Mouse (Mus musculus): ENCODE measurements around the gene Lin9. TPM values are rescaled to one million over a fixed set of nuclear protein-coding genes. Genes with fewer than 3 reads are reported as not detected.

Lin9 gene
- total and polyA plus RNA-seq, 3 experiments: 10.2 to 11.1 TPM; not detected in 1

DNA sequence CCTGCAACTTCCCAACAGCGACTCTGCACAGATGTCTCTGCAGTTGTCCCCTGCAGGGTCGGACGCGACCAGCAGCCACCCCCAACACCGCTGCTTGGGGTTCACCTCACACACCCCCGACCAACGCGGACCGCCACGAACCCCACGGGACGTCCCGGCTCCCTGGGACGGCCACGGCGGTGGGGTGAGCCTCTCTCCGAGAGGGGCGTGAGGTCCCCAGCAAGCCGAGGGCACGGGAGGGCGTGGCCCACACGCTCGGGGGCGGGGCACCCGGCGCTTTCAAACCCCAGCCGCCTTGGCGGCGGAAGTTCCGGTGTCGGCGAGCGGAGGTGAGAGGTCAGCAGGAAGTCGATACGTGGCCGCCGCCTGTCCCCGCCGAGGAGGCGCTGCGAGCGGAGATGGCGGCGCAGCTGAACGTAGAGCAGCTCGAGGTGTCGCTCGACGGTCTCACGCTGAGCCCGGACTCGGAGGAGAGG, 84.8 kb downstream of the Lin9 start, which contains the start of gene Acbd3:
TSS of gene Acbd3 (plus strand) at position 340 of the 476 bp plus-strand sequence.
- Histone ChIP-seq H3K4me3 (ENCODE audit: control insufficient read depth in 1 of 2, insufficient read depth in 1 of 2, low read depth in 2 of 2, low read length in 2 of 2) (peak within 1 kb of the TSS; percentile 82 to 86), H3K36me3 (ENCODE audit: control insufficient read depth in 1 of 2, insufficient read depth in 2 of 2, low read length in 2 of 2) (peaks cover 0 to 52% of the 10 kb centered on the region in 2 experiments; a peak in 2 of 4 replicates), H3K27me3 (ENCODE audit: control insufficient read depth in 1 of 2, insufficient read depth in 2 of 2, low read length in 2 of 2) (no peaks in the 10 kb centered on the region), H3K9ac (ENCODE audit: control insufficient read depth, low read depth, low read length, poor library complexity, severe bottlenecking) (peak within 1 kb of the TSS; percentile 86), H3K79me2 (ENCODE audit: control insufficient read depth, insufficient read depth, low read length, poor library complexity) (peaks cover 40% of the 10 kb centered on the region), H3K27ac (ENCODE audit: control insufficient read depth, low read depth, low read length) (peak within 1 kb of the TSS; percentile 58), H3K4me1 (ENCODE audit: control insufficient read depth in 1 of 2, insufficient read depth in 2 of 2, low read length in 2 of 2) (peaks cover 29 to 45% of the 10 kb centered on the region in 2 experiments), H3K9me3 (replicated peaks; ENCODE audit: insufficient read depth, low read length) (no peaks in the 10 kb centered on the region)
- DNase-seq (ENCODE audit: low read depth, low spot score): peak; percentile 94
- TF ChIP-seq CHD1 (IDR thresholded peaks at IDR 0.05; ENCODE audit: low read depth, low read length) (no peak), POLR2AphosphoS5 (IDR thresholded peaks at IDR 0.05; ENCODE audit: borderline replicate concordance, low read depth, low read length) (no peak), KAT2A (conservative IDR thresholded peaks at IDR 0.05; ENCODE audit: low read depth, low read length) (no peak; the same call in 1 of the 2 replicates), ELF1 (IDR thresholded peaks at IDR 0.05; ENCODE audit: low read depth, low read length) (peak; percentile 87), NELFE (IDR thresholded peaks at IDR 0.05; ENCODE audit: low read depth, low read length) (peak; percentile 82), MXI1 (IDR thresholded peaks at IDR 0.05; ENCODE audit: low read depth, low read length) (peak; percentile 56), MEF2A (IDR thresholded peaks at IDR 0.05; ENCODE audit: extremely low read depth, insufficient replicate concordance, low read depth, low read length, poor library complexity, severe bottlenecking) (no peak), MAZ (IDR thresholded peaks at IDR 0.05; ENCODE audit: low read depth, low read length) (no peak; the same call in 1 of the 2 replicates), MYC (IDR thresholded peaks at IDR 0.05; ENCODE audit: low read depth, low read length) (no peak), ZC3H11A (IDR thresholded peaks at IDR 0.05; ENCODE audit: low read depth, low read length) (no peak), RCOR1 (IDR thresholded peaks at IDR 0.05; ENCODE audit: low read depth, low read length) (no peak), BHLHE40 (IDR thresholded peaks at IDR 0.05; ENCODE audit: borderline replicate concordance, low read depth, low read length) (no peak), TCF12 (IDR thresholded peaks at IDR 0.05; ENCODE audit: low read depth, low read length) (peak; percentile 33; the same call in 1 of the 2 replicates), ZMIZ1 (IDR thresholded peaks at IDR 0.05; ENCODE audit: low read depth, low read length) (peak; percentile 83), TAL1 (IDR thresholded peaks at IDR 0.05; ENCODE audit: low read length) (no peak), HCFC1 (IDR thresholded peaks at IDR 0.05; ENCODE audit: low read depth, low read length) (peak; percentile 89), CTCF (IDR thresholded peaks at IDR 0.05 in 2 of 3, conservative IDR thresholded peaks at IDR 0.05 in 1 of 3; ENCODE audit: control insufficient read depth in 1 of 3, insufficient read depth in 1 of 3, low read depth in 2 of 3, low read length in 3 of 3, poor library complexity in 1 of 3, severe bottlenecking in 1 of 3) (0 out of 6 replicates have a peak, but pooled peaks of 1 of the 3 experiments have one; percentile 12), JUND (IDR thresholded peaks at IDR 0.05; ENCODE audit: low read depth, low read length) (no peak), GATA1 (IDR thresholded peaks at IDR 0.05; ENCODE audit: low read depth, low read length) (no peak), RAD21 (IDR thresholded peaks at IDR 0.05; ENCODE audit: low read depth, low read length) (no peak), NRF1 (IDR thresholded peaks at IDR 0.05; ENCODE audit: insufficient read depth, low read depth, low read length, poor library complexity, severe bottlenecking) (0 out of 2 replicates have a peak, but pooled peaks have one; percentile 8), TBP (IDR thresholded peaks at IDR 0.05; ENCODE audit: low read depth, low read length) (0 out of 2 replicates have a peak, but pooled peaks have one; percentile 14), ZNF384 (IDR thresholded peaks at IDR 0.05; ENCODE audit: low read depth, low read length) (no peak), MAFK (IDR thresholded peaks at IDR 0.05; ENCODE audit: borderline replicate concordance, low read depth, low read length) (no peak), SMC3 (IDR thresholded peaks at IDR 0.05; ENCODE audit: low read depth, low read length) (no peak), POLR2A (IDR thresholded peaks at IDR 0.05; ENCODE audit: control insufficient read depth in 1 of 2, insufficient read depth in 1 of 2, low read depth in 1 of 2, low read length in 2 of 2, poor library complexity in 1 of 2) (peak; percentile 83 to 85), CHD2 (IDR thresholded peaks at IDR 0.05; ENCODE audit: low read length) (no peak), SIN3A (IDR thresholded peaks at IDR 0.05; ENCODE audit: low read length) (peak; percentile 74), MAX (IDR thresholded peaks at IDR 0.05; ENCODE audit: low read length) (peak; percentile 4; the same call in 1 of the 2 replicates), ETS1 (IDR thresholded peaks at IDR 0.05; ENCODE audit: low read depth, low read length) (0 out of 2 replicates have a peak, but pooled peaks have one; percentile 6), EP300 (IDR thresholded peaks at IDR 0.05; ENCODE audit: low read depth in 1 of 2, low read length in 2 of 2) (0 out of 4 replicates have a peak, but pooled peaks of 1 of the 2 experiments have one; percentile 8), E2F4 (IDR thresholded peaks at IDR 0.05; ENCODE audit: borderline replicate concordance, low read depth, low read length) (no peak), MYB (IDR thresholded peaks at IDR 0.05; ENCODE audit: low read depth, low read length) (no peak), USF2 (IDR thresholded peaks at IDR 0.05; ENCODE audit: borderline replicate concordance in 1 of 2, insufficient read depth in 1 of 2, low read depth in 1 of 2, low read length in 2 of 2) (no peak), POLR2AphosphoS2 (IDR thresholded peaks at IDR 0.05; ENCODE audit: low read length) (peak; percentile 71; the same call in 1 of the 2 replicates), GABPA (IDR thresholded peaks at IDR 0.05; ENCODE audit: low read depth, low read length) (no peak), USF1 (IDR thresholded peaks at IDR 0.05; ENCODE audit: low read depth, low read length) (no peak)
